Mouse (Mus musculus): ENCODE measurements at regions not wholly inside any gene's neighbourhood (a gene's known extent, or its start where the extent isn't known, plus 50 kb on each side); places are given as distances from the start of the nearest gene placed in this dataset.

- peak; percentile 87 to 96 for DNase-seq
Measured at GRCm38 (mm10) chr12:54313211-54313845, 109.7 kb upstream of the Egln3 start.

GRCm38 (mm10) chr12:54312522-54313210, 109.0 kb upstream of the Egln3 start:
- DNase-seq: peak; percentile 30 to 66

DNA sequence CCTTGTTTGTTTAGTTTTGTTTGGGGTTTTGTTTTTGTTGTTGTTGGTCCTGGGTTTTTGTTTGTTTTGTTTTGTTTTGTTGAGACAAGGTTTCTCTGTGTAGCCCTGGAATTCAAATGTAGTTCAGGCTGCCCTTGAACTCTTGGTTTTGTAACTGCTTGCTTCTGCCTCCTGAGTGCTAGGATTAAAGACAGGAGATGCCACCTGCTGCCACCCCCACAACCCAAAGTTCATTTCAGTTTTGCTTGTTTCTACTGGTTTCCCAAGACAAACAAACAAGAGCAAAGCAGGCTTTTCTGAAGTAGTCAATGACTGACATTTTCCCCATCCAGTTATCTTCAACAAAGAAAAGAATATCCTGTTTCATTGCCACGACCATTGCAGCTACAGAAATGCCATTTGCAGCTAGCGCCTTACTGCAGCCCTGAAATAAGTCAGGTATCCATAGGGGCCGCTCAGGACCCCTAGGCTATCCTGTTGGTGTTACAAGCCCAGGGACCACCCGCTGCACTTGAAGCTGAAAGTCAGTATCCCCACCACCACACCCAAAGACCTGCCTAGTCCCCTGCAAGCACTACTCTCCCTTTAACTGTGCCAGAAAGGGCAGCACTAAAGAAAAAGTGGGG, 108.3 kb upstream of the Egln3 start:
- DNase-seq: no peak

- DNase-seq: no peak
Measured at GRCm38 (mm10) chr12:54309874-54310273, 106.2 kb upstream of the Egln3 start.

DNA sequence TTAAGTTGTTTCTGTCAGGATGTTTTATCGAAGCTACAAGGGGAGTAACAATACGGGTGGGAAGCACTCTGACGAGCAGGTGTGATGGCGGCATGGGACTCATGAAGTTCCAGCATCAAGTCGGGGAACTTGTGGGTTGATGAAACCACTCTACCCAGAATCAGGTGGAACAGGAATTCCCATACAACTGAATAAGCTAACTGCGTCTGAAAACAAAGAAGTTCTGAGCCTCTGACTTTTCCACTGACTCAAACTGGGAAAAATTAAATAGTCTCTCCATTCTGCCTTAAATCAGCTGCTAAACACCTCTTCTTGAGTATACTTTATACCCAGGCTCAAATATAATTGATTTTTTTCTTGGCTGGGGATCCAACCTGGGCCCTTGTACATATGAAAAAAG, 105.6 kb upstream of the Egln3 start:
- DNase-seq: no peak

- no peak for DNase-seq
Measured at GRCm38 (mm10) chr12:54305135-54305630, 101.5 kb upstream of the Egln3 start.

DNA sequence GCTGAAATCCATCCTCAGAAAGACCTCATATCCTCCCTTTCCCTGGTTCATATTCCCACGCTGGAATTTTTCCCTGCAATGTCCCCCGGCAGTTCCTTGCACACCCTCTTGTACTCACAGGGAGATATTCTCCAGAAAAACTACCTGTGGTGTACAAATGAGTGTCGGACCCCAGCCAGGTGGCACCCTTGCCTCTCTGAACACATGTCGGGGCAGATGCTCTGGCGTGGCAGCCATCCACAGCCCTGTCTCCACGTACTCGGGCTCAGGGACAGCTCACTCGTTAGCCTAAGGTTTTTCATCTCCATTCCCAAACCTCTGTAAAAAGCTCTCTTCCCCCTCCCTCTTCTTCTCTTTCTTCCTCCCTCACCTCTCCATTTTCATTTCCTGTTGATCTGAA, 100.1 kb upstream of the Egln3 start:
- DNase-seq: no peak

DNA sequence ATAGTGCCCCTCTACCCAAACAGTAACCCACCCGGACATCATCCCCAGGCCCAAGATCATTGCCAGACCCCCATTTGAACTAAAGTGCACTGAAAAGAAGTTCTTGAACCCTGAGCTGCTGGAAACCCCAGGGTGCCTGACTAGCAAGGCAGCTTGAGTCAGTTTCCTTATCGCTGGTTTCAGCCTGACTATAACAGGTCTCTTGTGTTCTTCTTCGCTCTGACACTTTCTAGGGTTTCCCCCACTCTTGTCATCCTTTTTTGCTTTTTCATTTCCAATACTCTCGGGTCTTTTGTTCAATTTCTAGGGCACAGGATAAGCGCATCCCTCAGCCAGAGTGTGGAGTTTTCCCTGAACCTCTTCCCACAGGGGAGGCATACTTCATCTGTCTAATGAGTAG, 95.8 kb upstream of the Egln3 start:
- no peak for DNase-seq

DNA sequence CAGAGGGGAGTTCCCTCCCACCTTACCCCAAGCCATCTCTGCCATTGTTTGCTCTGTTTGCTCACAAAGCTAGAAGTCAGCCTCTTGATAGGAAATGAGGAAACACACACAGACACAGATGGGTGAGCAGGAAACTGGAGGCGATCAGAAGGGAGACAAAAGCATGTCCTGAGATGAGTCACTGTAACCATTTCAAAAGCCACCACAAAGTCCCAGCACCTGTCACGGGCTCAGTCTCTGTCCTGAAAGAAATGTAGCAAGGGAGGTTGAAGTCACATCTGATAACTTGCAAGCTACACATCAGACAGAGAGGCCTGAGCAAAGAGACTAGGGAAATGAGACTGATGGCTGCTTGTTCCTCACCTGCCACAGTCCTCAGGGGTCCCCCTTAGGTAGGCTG, 89.6 kb upstream of the Egln3 start:
- no peak for DNase-seq

GRCm38 (mm10) chr12:54290311-54290710, 86.7 kb upstream of the Egln3 start:
- DNase-seq: no peak

DNA sequence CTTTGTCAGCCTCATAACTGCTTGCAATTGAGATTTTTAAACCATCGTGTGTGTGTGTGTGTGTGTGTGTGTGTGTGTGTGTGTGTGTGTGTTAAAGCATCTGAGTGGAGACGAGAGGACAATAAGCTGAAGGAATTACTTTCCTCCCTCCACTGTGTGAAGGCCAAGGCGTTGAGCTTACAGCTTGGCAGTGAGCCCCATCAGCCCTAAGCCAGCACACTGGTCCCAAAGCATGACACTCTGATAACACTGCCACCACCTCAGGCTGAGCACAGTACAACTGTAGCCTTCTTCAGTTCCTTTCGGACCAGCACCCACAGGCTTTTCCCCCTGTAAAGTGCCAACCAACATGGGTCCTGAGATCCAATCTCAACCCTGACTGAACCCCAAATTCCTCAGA, 85.1 kb upstream of the Egln3 start:
- DNase-seq: no peak

DNA sequence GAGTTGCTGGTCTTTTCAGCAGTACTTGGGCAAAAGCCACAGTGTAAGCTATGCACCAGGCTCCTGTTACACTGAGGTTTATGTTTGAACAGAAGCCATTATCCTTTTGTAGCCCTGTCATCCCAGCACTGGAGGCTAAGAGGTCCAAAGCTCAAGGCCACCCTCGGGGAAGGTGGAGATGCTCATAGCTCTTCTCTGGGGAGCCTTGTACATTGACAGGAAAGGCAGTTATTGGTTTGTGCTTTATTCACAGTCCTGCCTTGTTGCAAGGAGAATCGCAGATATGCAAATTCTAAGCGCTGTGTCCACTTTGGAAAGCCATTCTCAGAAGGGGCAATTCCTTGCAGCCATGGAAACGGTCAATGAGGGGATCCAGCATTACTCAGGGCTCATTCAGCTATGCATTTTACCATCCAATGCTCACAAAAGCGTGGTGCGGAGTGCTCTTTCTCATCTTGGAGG, 84.4 kb upstream of the Egln3 start:
- no peak for DNase-seq

- no peak for DNase-seq
Measured at GRCm38 (mm10) chr12:54286911-54287819, 83.5 kb upstream of the Egln3 start.

DNA sequence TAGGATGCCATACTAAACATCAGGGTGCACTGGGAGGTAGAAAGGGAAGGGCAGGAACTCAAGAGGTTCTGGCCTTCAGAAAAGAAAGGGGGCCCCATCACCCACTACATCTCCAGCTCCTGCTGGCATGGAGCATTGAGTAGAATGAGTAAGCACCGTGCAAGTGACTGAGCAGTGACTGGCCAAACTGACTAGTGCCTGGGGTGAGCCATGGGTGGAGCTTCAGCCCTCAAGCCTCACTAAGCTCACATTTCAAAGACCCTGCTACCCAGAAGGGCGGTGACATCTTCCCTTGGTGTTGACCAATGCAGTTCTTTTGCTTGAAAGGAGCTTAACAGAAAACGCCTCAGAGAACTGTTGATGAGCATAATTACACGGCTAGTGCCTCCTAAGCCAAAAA, 80.0 kb upstream of the Egln3 start:
- DNase-seq: no peak

GRCm38 (mm10) chr12:54283011-54283410, 79.4 kb upstream of the Egln3 start:
- no peak for DNase-seq

DNA sequence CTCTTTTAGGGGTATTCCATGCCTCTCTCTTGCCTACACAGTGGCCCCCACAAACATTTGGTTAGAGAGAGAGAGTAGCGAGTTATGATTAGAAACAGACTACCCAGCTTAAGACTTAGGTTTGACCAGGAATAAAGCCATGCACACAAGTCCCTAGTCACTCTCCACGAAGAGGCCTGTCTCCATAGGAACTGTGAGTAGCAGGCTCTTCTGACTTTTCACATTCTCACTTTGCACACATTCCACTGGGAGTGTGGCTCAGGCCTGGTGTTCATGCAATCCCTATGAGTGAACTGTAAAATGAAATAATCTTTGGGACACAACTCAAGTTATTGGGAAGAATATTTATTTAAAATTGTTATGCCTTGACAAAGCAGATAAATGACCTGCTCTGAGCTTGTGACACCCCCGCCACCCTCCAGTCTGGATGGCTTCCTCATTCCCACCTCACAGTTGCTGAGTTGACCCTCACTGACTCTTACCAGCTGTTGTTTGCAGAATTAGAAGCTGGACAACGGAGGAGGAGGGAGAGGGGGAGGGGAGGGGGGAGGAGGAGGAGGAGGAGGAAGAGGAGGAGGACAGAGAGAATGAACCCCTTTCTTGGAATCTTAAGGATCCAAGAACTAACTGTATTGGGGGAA, 78.7 kb upstream of the Egln3 start:
- no peak for DNase-seq

GRCm38 (mm10) chr12:54280457-54280856, 76.8 kb upstream of the Egln3 start:
- no peak for DNase-seq

GRCm38 (mm10) chr12:54280001-54280400, 76.3 kb upstream of the Egln3 start:
- no peak for DNase-seq

GRCm38 (mm10) chr12:54276978-54277537, 73.4 kb upstream of the Egln3 start:
- DNase-seq: no peak

- DNase-seq: no peak
Measured at GRCm38 (mm10) chr12:54273506-54273905, 69.8 kb upstream of the Egln3 start.

GRCm38 (mm10) chr12:54272696-54273095, 69.0 kb upstream of the Egln3 start:
- no peak for DNase-seq

DNA sequence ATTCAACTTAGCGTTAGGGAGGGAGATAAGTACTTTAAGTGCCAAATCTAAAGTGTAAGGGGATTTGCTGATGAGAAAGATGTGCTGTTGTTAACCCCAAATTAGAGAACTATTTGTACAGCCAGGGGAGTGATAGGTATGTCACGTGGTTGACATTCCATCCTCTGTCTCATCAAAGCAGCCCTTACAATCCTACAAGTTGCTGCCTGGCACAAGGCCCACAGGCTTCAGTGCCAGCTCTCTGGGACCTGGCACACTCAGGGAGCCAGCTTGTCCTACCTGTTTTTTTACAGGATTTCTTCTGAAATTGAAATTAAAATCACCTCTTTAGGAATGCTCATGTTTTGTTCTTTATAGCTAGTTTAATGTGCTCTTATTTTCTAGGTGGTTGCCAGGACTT, 68.6 kb upstream of the Egln3 start:
- DNase-seq: peak; percentile 53 to 72
